Mouse (Mus musculus): ENCODE data around the gene Fance.

Fance gene

GRCm38 (mm10) chr17:28313212-28313879, at the start of gene Fance:
Gene Fance (plus strand): TSS chr17:28313519.
- in situ Hi-C loops (cut with MboI, MseI), result loop anchor here (10.0 kb wide), 1 partner anchor 1741 kb away; no protein-coding TSS in a partner anchor

DNA sequence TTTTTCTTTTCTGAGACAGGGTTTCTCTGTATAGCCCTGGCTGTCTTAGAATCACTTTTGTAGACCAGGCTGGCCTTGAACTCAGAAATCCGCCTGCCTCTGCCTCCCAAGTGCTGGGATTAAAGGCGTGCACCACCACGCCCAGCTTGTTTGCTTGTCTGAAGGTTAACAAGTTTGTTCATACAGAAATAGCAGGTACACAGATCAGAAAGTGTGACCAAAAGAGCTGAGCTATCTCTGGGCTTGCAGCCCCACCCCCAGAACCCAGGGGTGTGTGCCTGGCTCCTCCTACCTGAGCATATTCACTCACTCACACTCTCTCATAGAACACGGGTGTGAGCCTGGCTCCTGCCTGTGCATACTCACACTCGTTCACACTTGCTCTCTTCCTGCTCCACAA, 46.1 kb upstream of the Fance start:
- in situ Hi-C loops (cut with MboI, MseI), result no loop called here

- in situ Hi-C loops (cut with MboI, MseI), result no loop called here
Observed at GRCm38 (mm10) chr17:28270165-28270564, 43.2 kb upstream of the Fance start.

DNA sequence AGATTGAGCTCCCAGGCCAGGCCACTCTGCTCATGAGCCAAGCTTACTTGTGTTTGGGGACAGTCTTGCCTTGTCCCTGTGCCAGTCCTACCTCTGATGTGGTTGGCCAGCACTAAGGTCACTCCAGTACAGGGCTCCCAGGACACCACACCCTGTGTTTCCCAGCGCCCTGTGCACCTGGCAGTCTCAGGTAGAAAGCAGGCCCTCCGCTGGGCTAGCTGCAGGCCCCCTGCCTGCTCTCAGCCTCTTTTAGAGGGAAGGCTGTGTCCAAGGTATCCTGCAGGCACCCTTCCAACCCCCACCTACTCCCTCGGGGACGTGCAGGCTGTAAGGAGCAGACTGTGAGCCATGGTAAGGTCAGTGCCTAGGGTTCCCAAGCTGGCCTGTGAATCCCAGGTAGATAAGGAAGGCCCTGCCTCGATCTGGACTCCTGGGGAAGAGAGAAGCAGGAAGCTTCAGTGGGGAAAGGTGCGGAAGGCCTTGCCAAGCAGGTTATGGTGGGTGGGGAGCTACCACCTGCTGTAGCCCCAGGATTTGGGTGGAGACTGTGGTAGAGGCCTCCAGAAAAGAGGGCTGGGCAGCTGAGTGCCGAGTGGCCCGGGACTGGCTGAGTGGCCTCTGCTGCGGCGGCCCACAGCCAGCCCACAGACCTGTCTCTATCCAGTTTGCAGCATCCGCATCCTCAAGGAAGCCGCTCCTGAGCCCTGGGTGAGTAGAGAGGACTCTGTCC, 41.6 kb upstream of the Fance start:
- in situ Hi-C loops (cut with MboI, MseI), result no loop called here

DNA sequence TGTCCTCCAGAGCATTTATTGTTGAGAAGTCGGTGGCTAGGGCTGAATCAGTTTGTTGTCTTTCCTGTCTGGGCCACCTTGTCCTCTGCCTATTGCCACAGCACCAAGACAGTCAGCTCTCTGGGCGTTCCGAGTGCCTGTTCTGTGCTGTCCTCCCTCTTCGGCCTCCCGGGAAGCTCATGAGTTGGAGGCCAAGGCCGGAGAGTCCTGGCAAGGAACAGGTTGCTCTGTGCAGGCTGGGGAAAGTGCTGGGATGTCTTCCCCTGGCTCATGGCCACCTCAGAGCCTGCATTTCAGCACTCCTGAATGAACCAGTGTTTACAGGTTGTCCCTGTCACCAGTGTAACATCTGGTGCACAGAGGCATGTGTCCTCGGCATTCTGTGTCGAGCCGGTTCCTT, 41.0 kb upstream of the Fance start:
- in situ Hi-C loops (cut with MboI, MseI), result no loop called here

GRCm38 (mm10) chr17:28272837-28273236, 40.5 kb upstream of the Fance start:
- in situ Hi-C loops (cut with MboI, MseI), result no loop called here

DNA sequence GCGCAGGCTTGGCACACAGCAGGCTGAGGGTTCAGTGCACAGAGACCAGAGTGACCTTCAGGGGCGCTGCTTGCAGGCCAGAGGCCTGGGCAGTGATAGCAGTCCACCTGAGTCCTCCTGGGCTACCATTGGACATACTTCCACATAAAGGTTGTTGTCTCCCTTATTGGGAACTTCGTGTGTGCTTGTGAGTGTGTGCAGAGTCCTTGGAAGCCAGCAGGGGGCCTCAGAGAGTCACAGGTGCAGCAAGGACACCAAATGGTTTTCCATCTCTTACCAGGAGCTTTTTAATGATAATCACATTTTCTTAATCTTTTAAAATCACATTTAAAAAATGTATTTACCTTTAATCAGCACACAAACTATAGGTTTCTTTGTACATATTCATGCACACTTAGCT, 38.6 kb upstream of the Fance start:
- in situ Hi-C loops (cut with MboI, MseI), result loop anchor here (25.0 kb wide), 1 partner anchor 962 kb away; no protein-coding TSS in a partner anchor

- in situ Hi-C loops (cut with MboI, MseI), result loop anchor here (25.0 kb wide), 1 partner anchor 965 kb away; no protein-coding TSS in a partner anchor
Observed at GRCm38 (mm10) chr17:28277226-28277625, 36.1 kb upstream of the Fance start.

DNA sequence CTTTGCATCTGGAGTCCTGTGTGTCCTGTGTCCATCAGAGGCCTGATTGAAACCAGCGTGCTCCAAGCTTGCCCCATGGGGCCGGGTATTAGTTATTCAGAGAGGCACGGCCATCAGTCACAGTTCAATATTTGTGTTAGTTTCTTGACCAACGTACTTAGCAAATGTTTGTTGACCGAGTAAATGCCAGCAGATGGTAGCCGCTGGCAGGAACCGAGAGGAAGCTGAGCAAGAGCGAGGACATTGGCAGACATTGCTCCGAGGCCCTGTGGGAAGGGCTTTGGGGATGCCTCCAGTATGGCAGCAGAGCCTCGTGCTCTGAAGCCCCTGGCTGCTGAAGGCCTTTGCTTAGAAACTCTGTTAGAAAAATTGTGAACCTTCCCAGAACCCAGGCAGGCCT, 35.6 kb upstream of the Fance start:
- in situ Hi-C loops (cut with MboI, MseI), result loop anchor here (25.0 kb wide), 1 partner anchor 965 kb away; no protein-coding TSS in a partner anchor

GRCm38 (mm10) chr17:28278156-28278555, 35.2 kb upstream of the Fance start:
- in situ Hi-C loops (cut with MboI, MseI), result loop anchor here (25.0 kb wide), 1 partner anchor 966 kb away; no protein-coding TSS in a partner anchor

DNA sequence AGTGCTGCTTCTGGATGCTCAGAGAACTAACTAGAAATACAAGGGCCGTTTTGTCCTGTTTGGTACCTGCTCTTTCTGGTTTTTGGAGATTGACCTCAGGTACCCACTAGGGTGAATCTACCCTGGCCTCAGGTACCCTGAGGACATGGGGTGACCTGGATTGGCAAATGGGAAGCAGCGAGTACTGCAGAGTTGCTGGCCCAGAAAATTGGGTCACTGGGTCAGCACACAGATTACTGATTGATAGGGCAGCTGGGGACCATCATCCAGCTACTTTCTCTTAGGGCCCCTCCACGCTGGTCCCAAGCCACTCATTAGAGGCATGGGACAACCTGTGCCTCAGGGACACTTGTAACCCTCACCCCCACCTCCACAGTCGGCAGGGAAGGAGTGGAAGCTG, 34.1 kb upstream of the Fance start:
- in situ Hi-C loops (cut with MboI, MseI), result loop anchor here (25.0 kb wide), 1 partner anchor 967 kb away; no protein-coding TSS in a partner anchor

GRCm38 (mm10) chr17:28279780-28280422, 33.4 kb upstream of the Fance start:
- in situ Hi-C loops (cut with MboI, MseI), result loop anchor here (25.0 kb wide), 1 partner anchor 968 kb away; no protein-coding TSS in a partner anchor

DNA sequence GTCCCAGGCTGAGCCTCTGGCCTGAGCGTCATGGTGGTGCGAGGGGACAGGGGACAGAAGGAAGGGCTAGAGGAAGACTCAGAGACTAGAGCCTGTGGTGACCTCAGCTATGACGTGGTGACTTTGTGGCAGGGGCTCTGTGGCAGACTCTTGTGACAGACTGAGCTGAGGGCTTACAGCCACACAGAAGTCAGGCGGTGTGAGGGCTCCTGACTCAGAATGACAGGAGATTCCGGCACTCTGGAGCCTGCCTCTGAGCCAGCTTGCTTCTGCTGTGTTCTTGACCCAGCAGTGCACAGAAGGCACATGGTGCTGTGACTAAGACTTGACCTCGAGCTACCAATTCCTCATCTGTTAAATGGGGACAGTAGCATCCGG, 32.9 kb upstream of the Fance start:
- in situ Hi-C loops (cut with MboI, MseI), result loop anchor here (25.0 kb wide), 1 partner anchor 968 kb away; no protein-coding TSS in a partner anchor

DNA sequence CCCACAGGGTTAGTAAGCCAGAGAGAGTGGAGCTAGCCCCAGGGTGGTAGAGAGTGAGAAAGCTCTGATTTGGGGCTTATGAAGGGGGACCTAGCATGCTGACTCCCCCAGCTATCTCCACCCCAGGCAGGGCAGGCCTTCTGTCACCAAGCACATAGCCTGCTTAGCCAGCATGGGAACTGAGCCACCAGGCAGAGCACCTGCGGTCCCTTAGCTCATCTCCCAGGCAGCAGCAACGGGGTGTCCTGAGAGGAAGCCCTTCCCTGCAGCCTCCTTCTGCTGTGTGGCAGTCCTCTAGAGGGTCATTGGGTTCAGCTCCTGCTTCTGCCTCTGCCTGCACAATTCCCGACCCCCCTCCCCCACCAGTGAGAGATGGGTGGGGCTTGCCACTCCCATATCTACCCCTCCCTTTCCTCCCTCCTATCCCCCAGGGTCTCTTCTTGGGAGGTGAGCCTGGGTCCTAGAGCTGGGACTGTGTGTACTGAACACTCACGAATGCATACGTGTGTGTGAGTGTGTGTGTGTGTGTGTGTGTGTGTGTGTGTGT, 32.4 kb upstream of the Fance start:
- in situ Hi-C loops (cut with MboI, MseI), result loop anchor here (25.0 kb wide), 1 partner anchor 969 kb away; no protein-coding TSS in a partner anchor

- in situ Hi-C loops (cut with MboI, MseI), result loop anchor here (25.0 kb wide), 1 partner anchor 970 kb away; no protein-coding TSS in a partner anchor
Observed at GRCm38 (mm10) chr17:28281866-28282441, 31.4 kb upstream of the Fance start.

- in situ Hi-C loops (cut with MboI, MseI), result loop anchor here (25.0 kb wide), 1 partner anchor 971 kb away; no protein-coding TSS in a partner anchor
Observed at GRCm38 (mm10) chr17:28283199-28283598, 30.1 kb upstream of the Fance start.

DNA sequence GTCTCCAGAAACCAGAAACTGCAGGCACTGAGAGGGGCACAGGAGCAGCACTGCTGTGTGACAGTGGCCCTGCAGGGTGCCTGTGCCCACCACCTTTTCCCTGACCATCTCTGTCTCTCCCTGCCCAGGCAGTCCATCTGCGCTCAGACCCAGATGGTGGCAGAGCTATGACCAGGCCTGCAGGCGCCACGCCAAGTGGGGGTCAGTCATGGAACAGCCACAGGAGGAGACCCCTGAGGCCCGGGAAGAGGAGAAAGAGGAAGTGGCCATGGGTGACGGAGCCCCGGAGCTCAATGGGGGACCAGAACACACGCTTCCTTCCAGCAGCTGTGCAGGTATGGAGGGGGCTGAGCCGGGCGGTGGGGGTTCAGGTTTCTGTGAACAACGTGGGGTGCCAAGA, 27.2 kb upstream of the Fance start:
- in situ Hi-C loops (cut with MboI, MseI), result loop anchor here (25.0 kb wide), 1 partner anchor 974 kb away; no protein-coding TSS in a partner anchor

GRCm38 (mm10) chr17:28286964-28287363, 26.4 kb upstream of the Fance start:
- in situ Hi-C loops (cut with MboI, MseI), result loop anchor here (25.0 kb wide), 1 partner anchor 975 kb away; no protein-coding TSS in a partner anchor

DNA sequence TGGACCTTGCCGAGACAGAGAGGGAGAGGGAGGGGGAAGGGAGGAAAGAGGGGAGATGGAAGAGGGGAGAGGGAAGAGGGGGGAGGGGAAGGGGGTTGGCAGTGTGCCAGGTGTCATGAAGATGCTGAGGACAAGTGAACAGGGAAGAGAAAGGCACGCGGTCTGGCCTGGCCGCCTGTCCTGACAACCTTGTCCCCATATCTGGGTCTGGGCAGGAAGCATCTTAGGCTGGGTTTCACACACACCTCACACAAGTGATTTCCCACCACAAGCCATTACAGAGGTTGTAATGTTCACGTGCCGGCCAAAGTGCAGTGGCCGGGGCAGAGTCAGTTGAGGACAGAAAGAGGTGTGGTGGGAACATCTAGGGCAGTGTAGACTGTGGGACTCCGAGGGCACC, 25.7 kb upstream of the Fance start:
- in situ Hi-C loops (cut with MboI, MseI), result loop anchor here (25.0 kb wide), 1 partner anchor 975 kb away; no protein-coding TSS in a partner anchor

GRCm38 (mm10) chr17:28287980-28288379, 25.3 kb upstream of the Fance start:
- in situ Hi-C loops (cut with MboI, MseI), result loop anchor here (25.0 kb wide), 1 partner anchor 976 kb away; no protein-coding TSS in a partner anchor

GRCm38 (mm10) chr17:28290262-28290661, 23.1 kb upstream of the Fance start:
- in situ Hi-C loops (cut with MboI, MseI), result loop anchor here (25.0 kb wide), 1 partner anchor 978 kb away; no protein-coding TSS in a partner anchor
